Mouse (Mus musculus): ENCODE measurements at regions not wholly inside any gene's neighbourhood (a gene's known extent, or its start where the extent isn't known, plus 50 kb on each side); places are given as distances from the start of the nearest gene placed in this dataset.
"Not testable (repeated sequence)": the region's sequence is repeated elsewhere in the genome, so short reads cannot be mapped to it uniquely, and the experiment has no call there.

- 19% methylated on average over 3 of the region's 3 CpGs for WGBS
- DNase-seq (ENCODE audit: low spot score); H3K4me2 ChIP-seq (ENCODE audit: low read length); H3K9ac ChIP-seq (ENCODE audit: low read length); H3K9me3 ChIP-seq (ENCODE audit: control insufficient read depth, low read length); H3K4me3 ChIP-seq (ENCODE audit: low read depth, low read length); H3K36me3 ChIP-seq (ENCODE audit: control insufficient read depth, insufficient read depth, low read length); ATAC-seq (replicated peaks; ENCODE audit: low FRiP score, low TSS enrichment, low read depth); H3K4me1 ChIP-seq (replicated peaks; ENCODE audit: control insufficient read depth, insufficient read depth, low read length); H3K27ac ChIP-seq (ENCODE audit: low read depth); H3K27me3 ChIP-seq (replicated peaks; ENCODE audit: control insufficient read depth, insufficient read depth, low read length): not testable (repeated sequence)
Observed at GRCm38 (mm10) chr7:60374001-60374400, 234.0 kb upstream of the Snrpn start.

GRCm38 (mm10) chr7:60352206-60352605 lies 212.2 kb upstream of the Snrpn start:
- H3K36me3 ChIP-seq (ENCODE audit: control insufficient read depth, insufficient read depth, low read length); ATAC-seq (replicated peaks; ENCODE audit: low FRiP score, low TSS enrichment, low read depth); H3K4me3 ChIP-seq (ENCODE audit: low read depth, low read length); DNase-seq (ENCODE audit: low spot score); H3K27ac ChIP-seq (ENCODE audit: low read depth); H3K4me1 ChIP-seq (replicated peaks; ENCODE audit: control insufficient read depth, insufficient read depth, low read length); H3K9ac ChIP-seq (ENCODE audit: low read length); H3K4me2 ChIP-seq (ENCODE audit: low read length); H3K27me3 ChIP-seq (replicated peaks; ENCODE audit: control insufficient read depth, insufficient read depth, low read length); H3K9me3 ChIP-seq (ENCODE audit: control insufficient read depth, low read length): not testable (repeated sequence)
- WGBS: 77% methylated on average over 2 of the region's 2 CpGs
